Mouse (Mus musculus) common myeloid progenitor, adult 5-6 weeks (primary cell): Measurements from ENCODE around the gene Chrna1. TPM values are rescaled to one million over a fixed set of nuclear protein-coding genes. Genes with fewer than 3 reads are reported as not detected.
A peak's percentile ranks its signal among the peaks of the same experiment; 100 is the strongest.

Source experiments
- ATAC-seq: replicated peaks from 2 replicates; pipeline ENCODE4 v1.8.0; 2016; ENCODE audit warnings: low read depth, mild to moderate bottlenecking, moderate TSS enrichment, inconsistent platforms; ENCODE audit not compliant: poor library complexity, severe bottlenecking
- total RNA-seq: library from RNA; stranded (forward); fragments of 200-1000, 187-1606 nt; gene quantifications from 2 replicates; pipeline ENCODE4 v1.2.3, GENCODE M21; 2017

Gene Chrna1
- total RNA-seq, 1 experiment from 2014 or later, result not detected

DNA sequence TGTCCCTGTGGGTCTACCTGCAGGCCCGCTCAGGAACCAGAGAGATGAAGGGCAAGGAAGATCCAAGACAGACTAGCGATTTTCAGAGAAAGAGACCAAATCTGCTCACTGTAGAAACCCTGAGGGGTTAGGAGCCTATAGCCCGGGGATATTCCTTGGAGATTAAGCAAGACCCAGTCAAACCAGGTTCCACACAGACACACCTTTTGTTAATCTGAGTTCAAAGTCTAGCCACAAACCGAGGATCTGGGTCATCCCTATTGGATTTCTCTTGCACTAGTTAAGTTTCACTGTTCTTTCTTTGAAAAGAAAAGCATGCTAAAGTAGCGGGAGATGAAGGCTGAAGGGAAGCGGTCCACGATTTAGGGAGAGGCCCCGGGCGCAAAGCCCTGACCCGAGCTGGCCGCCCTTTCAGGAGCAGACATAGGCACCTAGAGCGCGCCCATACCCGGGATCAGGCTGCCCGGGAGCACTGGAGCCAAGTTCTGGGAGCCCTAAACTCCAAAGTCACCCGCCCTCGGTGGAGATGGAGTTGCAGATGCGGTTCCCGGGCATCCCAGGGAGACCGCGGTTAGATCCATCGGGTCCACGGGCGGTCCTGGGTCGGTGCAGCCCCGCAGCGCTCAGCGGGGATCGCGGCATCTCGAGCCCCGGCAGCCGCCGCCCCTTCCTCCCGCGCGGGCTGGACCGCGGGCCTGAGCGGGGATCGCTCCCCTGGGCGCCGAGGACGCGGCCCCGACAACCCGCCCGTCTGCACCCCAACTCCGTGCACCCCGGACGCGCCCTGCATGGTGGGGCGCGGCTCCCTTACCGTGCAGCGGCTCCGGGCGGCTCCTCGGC, 51.4 kb downstream of the Chrna1 start:
- ATAC-seq, result no peak; the same call in 1 of the 2 replicates

DNA sequence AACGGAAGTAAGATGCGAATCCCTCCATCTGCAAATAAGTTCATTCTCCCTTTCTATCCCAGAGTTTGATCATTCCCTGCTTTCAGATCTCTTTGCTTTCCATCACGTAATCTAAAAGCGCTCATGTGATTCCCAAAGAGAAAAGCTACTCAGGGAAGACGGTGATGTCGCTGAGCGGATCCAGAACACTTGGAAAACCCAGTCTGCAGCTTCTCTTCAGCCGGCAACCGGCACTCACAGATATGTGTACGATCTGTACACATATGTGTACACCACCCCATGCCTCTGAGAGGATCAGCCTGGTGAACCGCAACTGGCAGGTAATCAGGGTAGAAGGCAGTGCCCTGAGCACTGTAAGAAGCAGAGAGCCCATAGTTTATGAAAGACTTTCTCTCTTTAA, 52.2 kb downstream of the Chrna1 start:
- ATAC-seq, result no peak

DNA sequence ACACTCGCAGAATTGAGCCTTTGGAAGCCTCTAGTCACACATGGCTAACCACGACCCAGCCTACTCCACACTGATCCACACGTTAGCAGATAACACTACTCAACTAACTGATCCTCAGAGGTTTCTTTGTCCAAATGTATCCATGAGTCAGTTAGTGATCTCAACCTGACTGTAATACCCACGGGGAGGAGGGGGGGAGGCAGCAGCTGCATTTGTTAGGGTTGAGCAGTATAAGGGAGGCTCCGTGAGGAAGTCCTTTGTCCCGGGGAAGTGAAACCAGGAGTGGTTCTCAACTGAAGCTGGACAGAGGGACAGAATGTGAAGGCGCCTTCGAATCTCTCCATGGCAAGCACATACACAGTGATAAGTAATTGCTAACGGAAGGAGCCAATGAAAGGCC, 53.4 kb downstream of the Chrna1 start:
- peak; percentile 50 for ATAC-seq

DNA sequence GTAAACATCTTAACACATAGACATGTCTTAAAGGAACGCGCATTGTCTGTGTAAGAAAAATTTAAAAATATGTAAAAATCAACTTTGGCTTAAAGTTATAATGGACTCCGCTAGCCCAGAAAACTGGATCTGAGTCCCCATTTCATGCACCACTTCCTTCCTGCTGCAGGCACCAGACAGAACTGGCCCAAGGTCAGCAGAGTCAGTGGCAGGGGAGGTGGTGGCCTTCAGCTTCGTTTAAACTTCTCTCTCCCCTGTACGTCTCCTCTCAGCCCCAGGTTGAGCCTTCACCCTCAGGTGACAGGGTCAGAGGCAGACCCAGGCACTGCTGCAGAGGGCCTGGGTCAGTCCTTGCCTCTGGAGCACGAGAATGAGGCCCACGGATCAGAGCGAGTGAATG, 57.2 kb downstream of the Chrna1 start:
- no peak for ATAC-seq

DNA sequence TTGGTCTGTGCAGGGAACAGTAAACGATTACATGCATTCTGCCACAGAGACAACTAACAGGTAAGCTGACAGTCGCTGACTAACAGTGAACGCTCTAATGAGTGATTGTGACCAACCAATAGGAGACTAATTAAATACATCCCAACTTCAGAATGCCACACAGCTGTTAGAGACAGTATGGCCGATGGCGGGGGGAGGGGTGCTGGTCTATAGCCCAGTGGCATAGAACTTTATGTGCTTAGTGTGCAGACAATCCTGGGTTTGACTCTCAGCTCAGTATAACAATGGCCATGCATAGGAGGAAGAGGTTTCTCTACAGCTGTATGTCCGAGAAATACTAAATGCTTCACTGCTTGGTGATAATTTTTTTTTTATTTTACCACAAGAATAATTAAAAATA, 57.8 kb downstream of the Chrna1 start:
- no peak for ATAC-seq

DNA sequence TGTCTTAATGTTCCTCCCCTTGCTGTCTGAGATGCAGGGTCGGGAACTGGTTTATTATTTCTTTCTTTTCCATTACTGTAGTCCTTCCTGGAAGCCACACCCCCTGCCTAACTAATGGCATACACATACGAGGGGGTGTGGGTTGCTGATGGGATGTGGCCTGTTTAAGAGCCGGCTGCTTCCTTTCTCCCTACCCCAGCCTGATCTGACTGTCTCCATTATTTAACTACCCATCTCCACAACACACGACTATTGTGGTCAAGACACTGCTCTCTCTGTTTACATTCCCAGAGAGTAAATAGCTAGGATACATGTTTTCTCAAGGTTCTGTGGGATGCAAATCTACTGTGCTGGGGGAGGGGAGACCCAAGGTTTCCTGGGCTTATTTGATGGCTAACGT, 58.4 kb downstream of the Chrna1 start:
- 0 out of 2 replicates have a peak, but pooled peaks have one; percentile 34 for ATAC-seq

DNA sequence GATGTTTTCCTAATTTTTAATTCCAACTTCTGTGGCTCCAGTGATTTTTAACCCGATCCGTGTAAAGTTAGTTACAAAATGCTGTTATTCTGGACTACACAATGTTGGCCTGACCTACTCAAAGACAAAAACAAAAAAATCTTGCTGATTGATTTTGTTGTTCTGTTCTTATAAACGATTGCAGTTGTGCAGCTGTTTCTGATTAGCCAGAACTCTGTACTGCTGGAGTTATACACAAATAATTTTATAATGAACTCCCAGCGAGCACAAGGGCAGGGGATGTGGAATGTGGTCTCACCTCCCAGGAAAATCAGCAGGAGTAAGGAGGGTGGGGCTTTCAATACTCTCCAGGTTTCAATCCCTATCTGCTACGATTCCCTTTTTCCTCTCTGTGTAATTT, 61.2 kb downstream of the Chrna1 start:
- ATAC-seq, result no peak

DNA sequence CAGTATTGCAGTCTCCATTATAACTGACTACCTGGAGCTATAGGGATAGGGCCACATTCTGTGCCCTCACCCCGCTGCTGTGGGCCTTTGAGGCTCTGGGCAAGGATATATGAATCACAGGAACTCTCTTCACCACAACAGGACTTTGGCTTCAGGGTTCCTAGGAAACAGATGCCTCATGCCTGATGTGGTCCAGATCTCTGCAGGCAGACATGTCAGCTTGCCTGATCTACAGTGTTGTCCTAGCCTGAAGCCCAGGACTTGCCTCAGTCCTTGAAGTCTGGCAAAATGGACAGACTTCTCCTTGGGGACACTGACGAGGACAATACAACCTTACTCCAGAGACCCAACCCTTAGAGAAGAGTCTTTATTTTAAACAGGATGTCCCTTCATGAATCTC, 61.8 kb downstream of the Chrna1 start:
- peak; percentile 26; the same call in 1 of the 2 replicates for ATAC-seq

DNA sequence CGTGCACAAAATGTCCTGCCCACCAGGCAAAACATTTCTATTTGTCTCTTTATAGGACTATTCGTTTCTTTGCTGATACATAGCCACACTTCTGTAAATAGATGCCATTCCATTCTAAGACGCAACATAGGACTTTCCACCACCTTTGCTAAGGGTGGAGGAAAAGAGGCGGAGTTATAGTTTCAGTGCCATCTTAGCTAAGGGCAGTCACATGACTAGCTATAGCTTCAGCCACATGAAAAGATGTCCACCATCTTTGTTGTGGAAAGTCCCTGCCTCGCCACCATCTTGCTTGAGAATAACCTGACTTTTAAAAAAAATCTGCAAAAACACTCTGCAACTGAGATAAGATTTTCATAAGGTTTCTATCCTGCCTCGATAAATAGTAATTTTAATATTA, 66.0 kb downstream of the Chrna1 start:
- no peak for ATAC-seq

Other genes with a start within 250 kb of the Chrna1 start
- gene Gpr155, start 193.8 kb downstream of the Chrna1 start, total RNA-seq, result 3.9 and 6.2 TPM in 2 replicates
- gene Wipf1, start 50.6 kb downstream of the Chrna1 start, total RNA-seq, result 13.2 and 22.9 TPM in 2 replicates
- 0.46 TPM in 1 of 2 replicates, not detected in the other for gene Chn1, start 195.0 kb upstream of the Chrna1 start, total RNA-seq